Mouse (Mus musculus): Measurements from ENCODE around the gene Nktr.
A peak's percentile ranks its signal among the peaks of the same experiment; 100 is the strongest.

Nktr gene

DNA sequence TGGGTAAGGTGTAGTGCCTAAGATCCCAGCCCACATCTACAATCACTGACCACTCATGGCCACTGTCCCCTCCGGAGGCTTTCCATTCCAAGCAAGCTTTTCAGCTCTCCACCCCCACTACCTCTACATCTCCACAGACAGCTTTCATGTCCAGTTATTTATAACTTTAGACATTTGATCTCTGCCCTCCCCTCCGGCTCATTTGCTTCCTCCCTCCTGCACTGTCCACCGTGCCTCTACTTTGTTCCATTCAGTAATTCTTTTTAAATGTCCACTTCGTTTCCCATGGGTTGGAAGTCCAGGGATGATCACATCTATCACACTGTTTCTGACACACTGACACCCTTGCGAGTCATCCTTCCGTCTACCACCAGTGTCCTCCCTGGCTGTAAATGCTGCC lies 11.2 kb upstream of the Nktr start:
- DNase-seq (ENCODE audit: low spot score) = no peak

DNA sequence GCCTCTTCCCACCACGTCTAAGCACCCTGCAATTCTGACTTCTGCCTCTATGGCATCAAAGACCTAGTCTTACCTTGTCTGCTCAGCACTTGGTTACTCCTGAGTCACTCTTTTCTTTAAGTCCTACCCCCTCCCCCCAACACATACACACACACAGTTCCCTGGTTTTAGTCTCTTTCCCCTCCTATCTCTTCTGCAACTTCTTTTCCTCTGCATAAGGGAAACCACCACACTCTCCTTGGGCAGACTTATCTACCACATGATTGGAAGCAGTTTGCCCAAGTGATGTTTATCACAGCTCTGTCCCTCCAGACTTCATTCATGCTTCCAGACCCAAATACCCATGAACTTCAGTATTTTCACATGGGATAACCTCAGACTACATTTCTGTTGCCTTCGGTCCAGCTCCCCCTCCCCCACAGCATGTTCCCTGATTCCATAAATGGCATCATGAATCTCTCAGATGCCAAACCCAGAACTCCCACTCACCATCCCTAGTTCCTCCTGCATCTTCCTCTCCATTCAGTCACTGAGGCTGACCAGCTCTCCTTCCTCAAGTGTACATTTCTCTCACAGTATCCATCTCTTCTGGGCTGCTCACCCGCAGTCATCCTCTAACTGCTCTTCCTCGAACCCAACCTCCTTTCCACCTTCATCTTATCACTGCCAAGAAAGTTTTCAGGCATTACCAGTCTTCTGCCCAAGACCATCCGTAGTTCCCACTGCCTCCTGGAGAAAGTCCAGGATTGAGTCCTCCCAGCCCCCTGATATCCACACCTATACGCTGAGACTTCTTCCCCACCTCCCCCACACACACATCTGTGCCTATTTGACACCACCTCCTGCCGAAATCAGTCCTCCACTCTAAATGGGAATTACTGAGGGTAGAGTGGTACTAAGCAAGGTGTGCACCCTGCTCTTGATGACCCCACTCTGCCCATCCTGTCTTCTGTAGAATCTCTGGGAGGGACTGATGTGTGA lies 10.2 kb upstream of the Nktr start:
- DNase-seq (ENCODE audit: low spot score) = no peak

DNA sequence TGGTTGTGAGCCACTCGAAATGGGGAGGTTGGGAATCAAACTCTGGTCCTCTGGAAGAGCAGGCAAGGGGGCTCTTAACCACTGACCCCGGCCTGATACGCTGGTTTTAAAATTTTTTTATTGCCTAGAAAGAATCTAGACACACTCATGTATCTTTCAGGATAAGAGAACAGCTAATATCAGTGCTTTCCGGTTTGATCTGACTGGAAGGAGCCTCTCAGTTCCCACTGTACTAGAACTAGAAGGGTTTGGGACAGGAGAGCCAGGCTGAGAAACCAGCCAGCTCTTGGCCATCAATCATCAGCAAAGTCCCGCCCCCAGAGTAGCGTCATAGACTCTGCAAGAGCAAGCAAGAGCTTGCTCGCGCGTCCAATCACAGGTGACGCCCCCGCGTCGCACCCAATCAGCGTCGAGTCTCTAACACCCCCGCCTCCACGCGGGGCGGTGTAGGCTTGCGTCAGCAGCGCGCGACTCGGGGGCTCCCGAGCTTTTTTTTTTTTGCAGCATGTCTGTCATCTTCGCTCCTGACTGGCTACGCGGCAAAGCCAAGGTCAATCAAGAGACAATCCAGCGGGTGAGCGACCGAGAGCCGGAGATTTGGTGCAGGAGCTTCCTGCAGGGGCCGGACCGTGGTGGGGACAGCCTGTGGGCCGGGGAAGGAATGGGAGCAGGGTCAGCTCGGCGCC lies 8.9 kb upstream of the Nktr start, which contains the start of gene Ss18l2:
Ss18l2 (plus strand) TSS at position 432 of the 686 bp plus-strand sequence.
- peak; percentile 98 for DNase-seq (ENCODE audit: low spot score)

DNA sequence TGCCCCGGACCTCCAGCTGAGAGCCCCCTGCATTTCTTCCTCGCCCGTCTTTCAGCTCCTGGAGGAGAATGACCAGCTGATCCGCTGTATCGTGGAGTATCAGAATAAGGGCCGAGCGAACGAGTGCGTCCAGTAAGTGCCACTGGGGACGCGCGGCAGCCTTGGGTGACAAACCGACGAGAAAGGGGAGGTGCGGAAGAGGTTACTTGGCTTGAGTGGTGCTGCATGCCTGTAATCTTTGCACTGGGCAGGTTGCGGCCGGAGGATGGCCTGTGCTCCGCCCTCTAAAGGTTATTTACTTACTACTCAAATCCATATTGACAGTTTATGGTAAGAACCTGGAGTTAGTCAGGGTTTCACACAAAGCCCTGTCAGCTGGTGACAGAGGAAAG lies 8.4 kb upstream of the Nktr start:
- no peak for DNase-seq (ENCODE audit: low spot score)

DNA sequence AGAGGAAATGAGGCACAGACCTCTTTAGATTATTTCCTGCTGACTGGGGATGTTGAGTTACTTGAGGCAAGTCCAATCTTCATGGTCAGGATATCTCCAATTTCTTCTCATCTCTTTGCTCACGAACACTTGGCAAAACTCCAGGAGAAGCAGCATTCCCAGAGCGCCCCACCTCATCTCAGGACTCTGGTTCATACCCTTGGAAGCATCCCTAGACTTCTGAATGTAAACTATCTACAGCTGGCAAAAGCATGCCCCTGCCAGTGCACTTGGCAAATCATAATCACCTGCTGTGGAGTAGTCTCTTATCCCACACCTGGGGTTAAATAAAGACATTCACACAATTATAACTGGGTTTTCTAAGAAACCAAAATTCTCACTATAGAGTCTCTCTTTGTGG lies 1.9 kb upstream of the Nktr start:
- DNase-seq (ENCODE audit: low spot score) = no peak

DNA sequence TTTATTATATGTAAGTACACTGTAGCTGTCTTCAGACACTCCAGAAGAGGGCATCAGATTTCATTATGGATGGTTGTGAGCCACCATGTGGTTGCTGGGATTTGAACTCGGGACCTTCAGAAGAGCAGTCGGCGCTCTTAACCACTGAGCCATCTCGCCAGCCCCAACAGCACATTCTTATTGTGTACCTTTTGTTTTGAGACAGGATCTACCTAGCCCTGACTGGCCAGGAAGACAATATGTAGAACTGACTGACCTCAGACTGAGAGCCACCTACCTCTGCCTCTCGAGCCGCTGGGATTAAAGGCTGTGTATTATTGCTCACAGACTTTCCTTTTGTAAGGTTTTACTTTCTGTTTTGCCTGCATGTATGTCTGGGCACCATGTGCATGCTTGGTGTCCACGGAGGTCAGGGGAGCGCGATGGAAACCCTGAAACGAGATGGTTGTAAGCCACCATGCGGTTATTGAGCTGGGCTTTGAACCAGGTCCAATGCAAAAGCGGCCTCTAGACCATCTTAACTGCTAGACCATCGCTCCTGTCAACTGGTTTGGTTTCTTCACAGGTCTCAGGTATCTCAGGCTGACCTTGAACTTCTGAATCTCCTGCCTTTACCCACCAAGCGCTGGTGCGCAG lies 781 bp upstream of the Nktr start:
- DNase-seq (ENCODE audit: low spot score) = no peak

DNA sequence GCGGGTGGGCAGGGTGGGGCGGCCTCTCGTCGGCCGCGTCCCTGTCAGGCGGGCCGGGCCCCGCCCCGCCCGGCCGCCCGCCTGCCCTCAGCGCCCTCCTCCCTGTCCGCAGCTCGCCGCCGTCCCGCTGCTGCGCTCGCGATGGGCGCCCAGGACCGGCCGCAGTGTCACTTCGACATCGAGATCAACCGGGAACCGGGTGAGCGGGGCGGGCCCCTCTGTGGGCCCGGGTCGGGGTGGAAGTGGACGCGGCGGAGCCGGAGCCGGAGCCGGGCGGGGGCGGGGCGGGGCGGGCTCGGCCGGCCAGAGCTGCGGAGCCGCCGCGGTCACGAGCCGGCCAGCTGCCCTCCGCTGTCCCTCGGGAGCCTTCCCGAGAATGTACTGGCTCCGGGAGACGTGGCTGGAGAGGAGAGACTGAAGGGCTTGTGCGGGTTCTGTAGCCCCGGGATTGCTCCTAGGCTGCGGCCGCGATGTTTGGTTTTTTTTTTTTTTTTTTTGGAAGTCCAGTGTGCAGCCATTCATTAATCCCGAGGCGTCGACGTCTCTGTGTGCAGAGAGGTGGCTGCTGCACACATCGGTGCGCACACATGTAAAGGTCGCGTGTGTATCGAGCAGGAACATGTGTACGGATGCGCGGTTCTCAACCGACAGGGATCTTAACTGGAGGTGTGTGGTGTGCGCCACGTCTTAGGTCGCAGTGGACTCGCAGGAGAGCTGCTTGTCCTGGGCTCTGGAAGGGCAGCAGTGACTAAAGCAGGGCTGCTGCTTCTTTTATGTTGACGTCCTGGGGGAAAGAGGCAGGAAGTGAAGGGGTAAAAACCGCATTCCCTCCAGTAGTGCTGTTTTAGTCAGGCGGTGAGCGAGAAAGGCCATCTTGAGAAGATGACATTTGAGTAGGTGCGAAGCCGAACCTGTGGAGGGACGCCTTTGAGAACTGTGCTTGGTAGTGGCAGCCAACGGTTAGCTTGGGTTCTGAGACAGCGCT lies 670 bp downstream of the Nktr start:
- DNase-seq (ENCODE audit: low spot score) = no peak

DNA sequence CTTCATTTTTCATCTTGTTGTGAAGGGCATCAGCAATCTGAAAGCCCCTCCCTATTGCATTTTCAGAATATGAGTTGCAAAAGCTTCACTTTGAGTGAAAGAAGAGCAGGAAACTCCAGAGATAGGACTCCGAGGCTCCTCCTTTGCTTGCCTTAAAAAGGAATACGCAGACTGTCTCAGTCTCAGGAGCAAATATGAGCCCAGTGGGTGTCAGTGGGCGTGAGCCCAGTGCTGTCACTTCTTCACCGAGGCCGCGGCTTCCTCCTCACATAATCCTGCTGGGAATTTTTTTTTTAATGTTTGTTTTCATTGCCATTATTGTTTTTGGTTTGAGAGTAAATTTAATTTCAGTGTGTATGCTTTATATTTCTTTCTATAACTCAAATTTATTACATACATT lies 21.5 kb downstream of the Nktr start:
- DNase-seq (ENCODE audit: low spot score) = no peak

DNA sequence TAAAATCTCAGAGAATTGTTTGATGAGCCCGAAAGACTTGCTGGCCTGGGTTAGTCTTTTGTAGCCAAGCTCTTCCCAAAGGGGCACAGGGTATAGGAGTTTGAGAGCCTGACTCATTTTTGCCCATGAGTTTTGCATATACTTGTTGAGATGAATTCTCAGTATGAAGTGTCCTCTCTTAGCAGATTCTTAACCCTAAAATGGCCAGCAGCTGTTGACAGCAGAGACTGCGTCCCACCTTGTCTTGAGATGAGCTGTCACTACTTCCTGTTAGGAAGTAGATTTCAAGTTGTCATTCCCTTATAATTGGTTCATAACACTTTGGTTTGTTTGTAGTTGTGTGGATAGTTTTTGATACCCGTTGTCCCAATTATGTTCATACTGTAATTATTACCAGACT lies 22.2 kb downstream of the Nktr start:
- DNase-seq (ENCODE audit: low spot score) = no peak

DNA sequence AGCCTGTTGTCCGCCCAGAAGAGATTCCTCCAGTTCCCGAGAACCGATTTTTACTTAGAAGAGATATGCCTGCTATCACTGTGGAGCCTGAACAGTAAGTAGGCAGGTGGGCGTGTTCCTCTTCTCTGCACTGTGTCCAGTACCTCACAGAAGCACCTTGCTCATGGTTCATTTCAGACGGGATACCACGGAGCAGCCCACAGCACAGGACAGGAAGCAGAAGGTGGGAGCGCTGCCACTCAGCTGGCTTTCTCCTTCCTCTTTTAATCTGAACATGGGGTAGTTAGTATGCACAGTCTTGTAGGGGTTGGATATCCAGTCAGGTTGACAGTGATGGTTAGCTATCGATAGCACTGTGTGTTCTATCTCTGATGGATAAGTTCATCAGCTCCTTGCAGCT lies 25.1 kb downstream of the Nktr start:
- DNase-seq (ENCODE audit: low spot score) = no peak

DNA sequence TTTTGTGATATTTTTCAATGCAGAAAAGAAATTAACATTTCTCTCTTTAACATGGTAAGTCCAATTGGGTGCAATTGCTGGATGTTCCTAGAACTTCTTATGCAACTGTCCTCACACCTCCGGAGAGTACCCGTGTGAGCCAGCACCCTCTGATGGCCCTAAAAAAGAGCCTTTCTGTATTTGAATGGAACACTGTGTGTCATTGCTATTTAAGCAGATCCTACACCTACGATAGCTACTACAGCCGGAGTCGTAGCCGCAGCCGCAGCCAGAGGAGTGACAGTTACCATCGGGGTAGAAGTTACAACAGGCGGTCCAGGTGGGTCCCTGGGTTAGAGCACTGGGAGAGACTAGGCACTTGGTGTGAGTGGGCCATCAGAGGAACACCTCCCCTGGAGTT lies 33.8 kb downstream of the Nktr start:
- DNase-seq (ENCODE audit: low spot score) = no peak

DNA sequence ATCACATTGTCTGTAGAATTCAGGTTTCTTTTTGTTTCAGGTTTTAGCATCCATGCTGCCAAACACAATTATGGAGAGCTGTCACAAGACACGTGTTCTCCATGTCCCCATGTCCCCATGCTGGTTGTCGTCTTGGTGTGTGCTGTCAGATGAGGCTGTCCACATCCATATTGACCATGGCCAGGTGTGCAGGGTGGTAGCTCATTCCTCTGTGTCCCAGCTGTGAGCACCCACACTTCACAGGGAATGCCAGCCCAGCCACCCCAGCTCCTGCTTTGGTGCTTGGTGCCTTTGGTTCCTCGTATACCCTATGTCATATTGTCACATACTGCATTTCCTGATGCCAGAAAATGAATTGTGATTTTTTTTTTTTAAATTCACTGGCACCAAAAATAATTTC lies 35.7 kb downstream of the Nktr start:
- DNase-seq (ENCODE audit: low spot score) = no peak

DNA sequence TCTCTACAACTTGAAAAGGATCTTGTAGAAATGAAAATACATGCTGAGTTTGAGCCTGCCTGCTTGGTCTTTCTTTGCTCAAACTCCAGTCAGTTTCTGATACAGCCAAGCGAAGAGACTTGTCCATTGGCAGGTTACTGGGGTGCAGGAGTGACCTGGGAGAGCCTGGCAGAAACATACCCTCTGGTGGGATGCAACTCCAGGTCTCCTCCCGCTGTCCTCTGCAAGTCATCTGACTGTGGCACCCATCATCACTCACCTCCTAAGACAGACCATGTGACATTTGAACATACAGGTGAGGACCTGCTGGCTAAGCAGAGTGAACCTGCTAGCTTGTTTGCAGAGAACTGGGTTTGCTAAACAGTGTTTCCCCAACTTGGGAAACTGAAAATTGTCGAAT lies 37.8 kb downstream of the Nktr start:
- DNase-seq (ENCODE audit: low spot score) = no peak

DNA sequence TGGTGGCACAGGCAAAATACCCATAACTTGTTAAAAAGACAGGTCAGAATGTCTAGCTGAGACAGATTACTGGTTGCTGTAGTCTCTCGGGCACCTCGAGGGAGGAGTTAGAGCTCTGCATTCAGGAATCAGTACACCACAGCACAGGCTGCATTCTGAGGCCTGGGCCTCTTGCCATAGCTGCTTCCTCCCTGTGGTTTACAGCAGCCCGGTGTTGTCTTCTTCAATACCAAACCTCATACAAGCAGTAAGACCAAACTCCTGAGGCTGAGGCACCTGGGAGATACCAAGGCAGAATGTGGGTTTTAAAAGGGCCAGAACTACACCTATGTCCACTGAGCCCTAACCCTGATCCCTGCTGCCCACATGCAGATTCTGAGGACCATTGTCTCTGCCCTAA lies 38.5 kb downstream of the Nktr start:
- no peak for DNase-seq (ENCODE audit: low spot score)

DNA sequence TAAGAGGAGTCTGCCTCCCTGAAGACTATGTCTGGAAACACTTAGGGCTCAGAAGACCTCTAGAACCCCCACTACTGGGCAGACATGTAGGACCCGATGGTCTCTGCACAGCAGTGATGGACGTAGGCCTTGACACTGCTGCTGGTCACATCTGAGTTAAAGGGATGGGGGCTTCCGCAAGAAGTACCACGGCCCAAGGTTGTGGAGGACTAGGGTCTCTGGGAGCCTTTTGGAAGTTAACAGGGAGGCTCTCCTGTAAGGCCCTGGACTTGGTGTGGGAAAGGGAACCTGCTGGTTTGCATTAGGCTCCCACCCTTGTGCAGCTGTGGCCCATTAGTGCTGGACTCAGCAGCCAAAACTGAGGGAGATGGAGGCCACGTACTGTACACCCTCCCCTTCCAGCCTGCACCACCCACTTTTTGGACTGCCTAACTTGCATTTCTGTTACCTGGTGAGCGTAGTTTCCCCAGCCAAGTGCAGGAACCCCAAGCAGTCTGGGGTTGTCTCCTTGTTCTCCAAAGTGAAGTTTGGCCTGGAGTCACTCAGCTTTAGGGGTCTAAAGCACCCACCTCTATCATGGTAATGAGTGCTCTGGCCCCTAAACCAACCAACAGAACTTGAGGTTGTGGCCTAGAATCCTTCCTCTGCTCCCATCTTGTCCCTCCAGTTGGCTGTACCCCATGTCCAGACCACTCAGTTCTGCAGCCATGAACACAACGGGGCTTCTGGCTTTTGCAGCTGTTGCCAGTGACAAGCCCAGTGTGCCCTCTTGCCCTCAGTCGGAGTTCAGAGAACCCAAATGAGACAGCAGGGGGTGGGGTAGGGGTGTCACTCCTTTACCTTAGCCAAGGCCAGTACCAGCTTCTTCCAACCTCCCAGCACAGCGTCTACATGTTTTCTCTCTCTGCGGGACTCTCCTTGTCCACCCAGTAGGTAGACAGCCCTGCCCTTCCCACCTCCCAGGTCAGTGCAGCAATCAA lies 39.2 kb downstream of the Nktr start:
- DNase-seq (ENCODE audit: low spot score) = no peak

DNA sequence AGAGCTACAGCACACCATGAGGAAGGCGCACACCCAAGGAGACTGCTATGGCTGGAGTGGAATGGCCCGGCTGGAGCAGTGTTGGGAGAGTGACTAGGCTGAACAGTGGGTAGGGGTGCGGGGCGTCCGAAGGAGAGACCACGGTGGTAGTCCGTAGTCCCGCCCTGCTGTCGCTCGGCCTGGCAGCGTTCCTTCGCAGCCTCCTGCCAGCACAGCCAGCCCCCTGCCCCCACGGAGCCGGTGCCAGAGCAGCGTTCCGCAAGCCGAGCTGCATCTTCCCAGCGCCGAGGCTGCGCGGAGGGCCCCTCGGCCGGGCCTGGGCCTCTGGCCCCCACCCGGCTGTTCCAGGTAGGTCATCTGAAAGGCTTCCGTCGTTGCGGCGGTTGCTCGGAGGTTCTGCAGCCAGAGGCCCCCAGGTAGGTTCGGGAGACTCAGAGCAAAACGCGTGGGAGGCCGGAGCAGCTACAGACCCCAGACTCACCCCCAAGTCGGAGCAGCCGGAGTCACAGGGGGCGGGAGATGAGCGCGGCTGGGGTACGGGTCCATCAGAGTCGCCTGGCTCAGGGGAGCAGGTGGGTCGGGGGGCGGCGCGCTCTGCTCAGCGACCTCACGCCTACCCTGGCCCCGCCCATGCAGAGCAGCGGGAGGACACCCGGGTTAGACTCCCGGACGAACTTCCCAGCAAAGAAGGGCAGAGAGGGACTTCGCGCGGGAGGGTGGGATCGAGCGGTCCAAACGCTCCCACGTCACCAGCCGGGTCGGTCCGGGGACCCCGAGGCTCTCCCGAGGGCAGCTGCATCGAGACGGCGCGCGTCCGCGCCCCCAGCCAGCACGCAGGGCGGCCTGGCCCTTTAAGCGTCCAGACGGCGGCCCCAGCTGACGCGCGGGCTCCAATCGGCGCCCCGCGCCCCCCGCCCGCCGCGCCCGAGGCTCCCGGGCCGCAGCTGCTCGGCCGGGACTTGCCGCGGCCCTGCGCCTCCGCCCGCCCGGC lies 40.4 kb downstream of the Nktr start, which contains the start of gene Zfp651:
Zfp651 (plus strand) TSS at position 240 of the 991 bp plus-strand sequence.
- DNase-seq (ENCODE audit: low spot score) = peak; percentile 74

DNA sequence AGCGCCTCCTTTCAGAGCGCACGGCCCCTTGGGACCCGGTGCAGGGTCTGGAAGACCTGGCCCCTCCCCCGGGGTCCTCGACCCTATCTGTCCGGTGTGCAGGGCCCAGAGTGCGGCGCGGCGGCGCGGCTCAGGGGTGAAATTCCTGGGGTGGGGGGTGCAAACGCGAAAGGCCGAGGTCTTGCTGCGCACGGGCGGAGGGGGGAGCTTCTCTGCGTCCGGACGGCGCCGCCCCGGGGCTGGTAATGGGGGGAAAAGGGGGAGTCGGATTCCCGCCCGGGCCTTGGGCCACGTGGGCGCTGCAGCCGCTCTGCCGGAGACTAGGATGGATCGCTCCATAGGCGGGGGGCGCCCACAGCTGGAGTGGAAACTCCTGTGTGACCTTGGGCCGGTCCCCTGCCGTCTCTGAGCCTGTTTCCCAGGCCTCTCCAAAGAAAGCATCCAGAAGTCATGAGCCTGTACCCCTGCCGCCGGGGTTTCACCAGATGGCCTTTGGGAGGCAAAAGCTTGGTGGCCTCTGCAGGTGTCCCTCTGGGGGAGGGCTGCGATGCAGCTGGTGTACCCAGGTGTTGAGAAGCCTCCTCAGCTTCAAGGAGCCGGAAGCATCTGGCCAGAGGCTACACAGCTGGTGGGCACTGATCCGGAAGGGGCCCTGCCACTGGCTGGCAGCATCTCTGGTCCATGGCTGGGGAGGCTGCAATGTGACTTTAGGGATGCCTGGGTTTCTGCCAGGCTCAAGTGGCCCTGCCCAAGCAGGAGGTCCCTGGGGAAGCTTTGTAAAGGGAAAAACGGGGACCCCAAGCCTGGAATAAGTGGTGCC lies 41.5 kb downstream of the Nktr start:
- DNase-seq (ENCODE audit: low spot score) = peak; percentile 78

DNA sequence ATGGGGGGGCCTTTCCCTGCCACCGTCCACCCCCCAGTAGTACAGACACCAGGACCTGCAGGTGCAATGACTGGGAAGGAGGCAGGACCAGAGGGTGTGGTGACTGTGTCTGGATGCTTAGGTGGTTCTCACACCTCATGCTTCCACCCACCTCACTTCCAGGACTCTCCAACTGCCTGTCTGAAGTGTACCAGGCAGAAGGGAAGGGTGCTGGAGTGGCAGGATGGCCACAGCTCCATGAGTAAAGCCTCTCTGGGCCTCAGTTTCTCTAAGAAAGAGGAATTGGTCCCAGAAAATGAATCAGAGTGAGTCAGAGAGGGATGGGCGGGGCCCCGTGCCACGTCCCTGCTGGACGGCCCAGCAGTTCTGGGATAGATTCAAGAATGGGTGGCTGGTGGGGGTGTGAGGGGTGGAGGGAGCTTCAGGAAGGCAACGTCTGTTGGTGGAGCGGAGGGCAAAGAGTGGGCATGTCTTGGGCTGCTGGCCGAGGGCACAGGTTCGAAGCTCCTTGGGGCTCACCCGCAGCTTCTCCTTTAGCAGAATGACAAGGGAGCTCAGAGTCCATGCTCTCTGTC lies 42.2 kb downstream of the Nktr start:
- no peak for DNase-seq (ENCODE audit: low spot score)

All from testis, postnatal 14 days (tissue).